Mouse (Mus musculus): ENCODE results near the gene Thnsl2. TPM values are rescaled to one million over a fixed set of nuclear protein-coding genes. Genes with fewer than 3 reads are reported as not detected.

Thnsl2 gene
- total RNA-seq, 2 experiments from 2014 or later: 3.0 to 3.9 TPM

DNA sequence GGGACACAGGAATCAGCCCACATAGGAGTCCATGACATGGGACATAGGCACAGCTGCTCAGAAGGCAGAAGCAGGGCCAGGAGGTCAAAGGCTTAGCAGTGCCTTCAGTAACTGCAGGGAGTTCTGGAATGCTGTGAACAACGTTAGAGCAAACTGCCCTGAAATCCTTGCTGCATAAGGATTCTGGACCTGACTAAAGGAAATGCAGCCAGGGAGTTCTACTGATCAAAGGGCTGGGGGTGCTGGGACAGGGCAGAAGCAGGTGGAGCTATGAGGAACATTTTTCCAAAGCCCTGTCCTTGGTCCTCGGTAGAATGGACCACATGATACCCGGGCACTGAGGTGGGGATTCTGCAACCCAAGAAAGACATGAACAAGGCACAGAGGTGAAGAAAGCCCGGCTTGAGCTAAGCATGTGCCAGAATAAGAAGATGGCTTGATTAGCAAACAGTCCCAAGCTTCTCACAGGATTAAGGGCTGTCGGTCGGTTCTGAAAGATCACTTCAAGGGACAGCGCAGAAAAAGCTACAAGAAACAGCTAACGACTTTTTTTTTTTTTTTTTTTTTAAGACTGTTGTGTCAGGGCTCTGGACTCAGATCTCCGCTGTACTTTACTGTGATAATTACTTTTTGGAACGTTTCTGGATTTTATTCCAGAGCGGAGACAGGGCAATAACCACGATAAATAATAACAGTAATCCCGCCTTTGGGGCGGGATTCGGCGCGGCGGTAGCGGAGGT lies 915 bp downstream of the Thnsl2 start:
- DNase-seq (ENCODE audit: extremely low spot score in 1 of 2, low spot score in 2 of 2): no peak

DNA sequence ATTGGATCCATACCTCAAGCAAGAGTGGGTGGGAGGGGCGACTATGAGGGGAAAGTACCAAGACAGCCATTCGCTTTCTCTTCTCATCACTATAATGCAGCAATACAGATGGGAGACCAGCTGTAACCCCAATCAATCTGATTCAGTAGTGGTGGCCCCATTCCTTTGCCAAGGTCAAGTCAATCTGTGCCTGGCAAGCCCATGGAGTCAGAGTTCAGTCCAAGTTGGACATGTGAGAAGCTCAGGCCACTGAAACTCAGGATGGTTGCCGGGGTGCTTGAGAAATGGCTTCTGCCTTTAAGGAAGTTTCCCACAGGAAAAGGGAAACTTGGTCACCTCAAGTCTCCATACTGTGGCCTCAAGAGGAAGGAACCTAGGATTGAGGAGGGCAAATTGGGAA lies 9.2 kb downstream of the Thnsl2 start:
- intact Hi-C loops (cut with DNase I): no loop called here
- no peak for DNase-seq (ENCODE audit: extremely low spot score in 1 of 2, low spot score in 2 of 2)

More for the DNA sequence above, 915 bp downstream of the Thnsl2 start:
- intact Hi-C loops (cut with DNase I): loop anchor here (10.0 kb wide), 1 partner anchor 661 kb away; no protein-coding TSS in a partner anchor

DNA sequence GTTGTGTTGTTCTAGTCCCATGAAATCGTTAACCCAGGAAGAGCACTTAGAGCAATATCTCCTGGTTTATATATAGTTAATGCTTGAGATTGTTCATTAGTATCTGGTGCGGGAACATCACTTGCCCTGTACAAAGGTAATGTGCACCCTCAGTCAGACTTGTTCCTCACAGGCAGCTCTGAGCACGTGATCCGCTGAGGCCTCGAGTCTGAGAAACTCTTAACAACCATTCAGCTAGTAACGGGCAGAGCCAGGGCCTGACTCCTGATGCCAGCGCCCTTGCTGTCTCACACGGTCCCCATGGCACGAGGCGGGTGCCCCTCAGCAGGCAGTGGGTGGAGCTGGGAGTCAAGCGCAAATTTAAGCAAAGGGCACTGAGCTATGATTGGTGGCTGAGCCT lies 10.7 kb downstream of the Thnsl2 start:
- intact Hi-C loops (cut with DNase I): no loop called here

DNA sequence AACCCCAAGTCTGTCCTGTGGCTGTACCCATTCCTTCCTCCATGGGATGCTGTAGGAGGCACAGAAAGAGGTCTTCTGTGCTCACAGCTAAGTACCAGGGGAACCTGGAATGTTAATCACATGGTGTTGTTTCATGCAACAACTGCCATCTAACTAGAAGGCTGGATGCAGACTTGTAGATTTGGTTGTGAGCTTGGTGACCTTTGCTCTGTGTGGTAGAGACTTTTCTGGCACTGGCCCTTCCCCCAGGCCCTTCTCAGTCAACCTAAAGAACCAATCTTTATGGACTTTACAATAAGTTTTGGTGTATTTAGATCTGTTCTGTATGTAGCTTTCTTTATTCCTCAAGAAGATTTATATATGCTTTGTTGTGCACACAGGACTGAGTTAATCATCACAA lies 13.2 kb downstream of the Thnsl2 start:
- DNase-seq (ENCODE audit: extremely low spot score in 1 of 2, low spot score in 2 of 2): no peak
- intact Hi-C loops (cut with DNase I): no loop called here

More for the DNA sequence above, 10.7 kb downstream of the Thnsl2 start:
- no peak for DNase-seq (ENCODE audit: extremely low spot score in 1 of 2, low spot score in 2 of 2)

DNA sequence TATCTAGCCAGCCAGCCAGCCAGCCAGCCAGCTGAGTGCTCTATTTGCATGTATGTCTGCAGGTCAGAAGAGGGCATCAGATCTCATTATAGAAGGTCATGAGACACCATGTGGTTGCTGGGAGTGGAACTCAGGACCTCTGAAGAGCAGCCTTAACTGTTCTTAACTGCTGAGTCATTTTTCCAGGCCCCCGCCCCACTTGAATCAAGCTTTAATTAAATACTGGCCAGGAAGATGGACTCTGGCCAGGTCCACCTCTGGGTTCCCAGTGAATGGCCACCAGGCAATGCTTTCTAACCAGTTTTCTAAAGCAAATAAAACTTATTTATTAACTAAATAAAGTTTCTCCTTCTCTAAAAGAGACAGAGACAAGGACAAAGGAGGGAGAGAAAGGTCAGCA lies 14.0 kb downstream of the Thnsl2 start:
- DNase-seq (ENCODE audit: extremely low spot score in 1 of 2, low spot score in 2 of 2): no peak
- intact Hi-C loops (cut with DNase I): no loop called here

DNA sequence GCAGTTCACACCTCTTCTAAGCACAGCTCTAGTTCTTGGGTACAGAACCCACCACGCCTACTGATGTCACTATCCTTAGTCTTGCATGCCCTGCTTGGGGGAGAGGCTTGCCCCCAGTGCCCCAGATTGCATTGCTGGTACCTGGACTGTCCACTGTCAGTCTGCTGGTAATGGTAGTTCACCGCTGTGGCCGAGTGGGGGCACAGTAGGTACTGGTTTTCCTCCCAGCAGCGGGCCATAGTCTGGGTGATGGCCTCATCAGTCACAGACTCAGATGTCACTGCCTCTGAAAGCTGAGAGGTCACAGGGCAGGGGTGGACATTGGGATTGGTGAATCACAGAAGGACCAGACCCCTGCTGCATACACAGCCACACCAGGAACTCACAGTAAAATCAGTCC lies 15.2 kb downstream of the Thnsl2 start:
- intact Hi-C loops (cut with DNase I): loop anchor here (5.0 to 10.0 kb wide), 3 partner anchors 104 to 314 kb away; partner anchors contain the start of gene Foxi3
- no peak for DNase-seq (ENCODE audit: extremely low spot score in 1 of 2, low spot score in 2 of 2)

DNA sequence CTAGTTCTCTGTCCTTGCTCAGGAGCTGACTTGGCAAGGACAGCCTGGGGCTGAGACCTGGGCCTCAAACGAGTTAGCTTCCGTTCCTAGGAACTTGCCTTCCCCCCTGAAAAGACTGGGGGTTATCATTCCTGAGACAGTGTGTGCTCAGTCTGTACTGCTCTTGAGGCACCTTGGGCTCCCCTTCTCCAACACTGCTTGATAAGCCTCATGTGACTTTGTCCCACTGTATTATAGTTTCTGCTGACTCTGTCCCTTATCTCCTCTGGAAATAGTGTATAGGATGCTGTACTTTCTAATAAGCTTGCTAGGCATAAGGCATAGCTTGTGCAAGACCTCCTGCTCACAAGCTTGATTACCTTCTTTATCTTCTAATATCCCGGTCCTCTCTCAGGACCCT lies 17.9 kb downstream of the Thnsl2 start:
- intact Hi-C loops (cut with DNase I): loop anchor here (5.0 to 10.0 kb wide), 3 partner anchors 101 to 311 kb away; partner anchors contain the start of gene Foxi3
- no peak for DNase-seq (ENCODE audit: extremely low spot score in 1 of 2, low spot score in 2 of 2)

DNA sequence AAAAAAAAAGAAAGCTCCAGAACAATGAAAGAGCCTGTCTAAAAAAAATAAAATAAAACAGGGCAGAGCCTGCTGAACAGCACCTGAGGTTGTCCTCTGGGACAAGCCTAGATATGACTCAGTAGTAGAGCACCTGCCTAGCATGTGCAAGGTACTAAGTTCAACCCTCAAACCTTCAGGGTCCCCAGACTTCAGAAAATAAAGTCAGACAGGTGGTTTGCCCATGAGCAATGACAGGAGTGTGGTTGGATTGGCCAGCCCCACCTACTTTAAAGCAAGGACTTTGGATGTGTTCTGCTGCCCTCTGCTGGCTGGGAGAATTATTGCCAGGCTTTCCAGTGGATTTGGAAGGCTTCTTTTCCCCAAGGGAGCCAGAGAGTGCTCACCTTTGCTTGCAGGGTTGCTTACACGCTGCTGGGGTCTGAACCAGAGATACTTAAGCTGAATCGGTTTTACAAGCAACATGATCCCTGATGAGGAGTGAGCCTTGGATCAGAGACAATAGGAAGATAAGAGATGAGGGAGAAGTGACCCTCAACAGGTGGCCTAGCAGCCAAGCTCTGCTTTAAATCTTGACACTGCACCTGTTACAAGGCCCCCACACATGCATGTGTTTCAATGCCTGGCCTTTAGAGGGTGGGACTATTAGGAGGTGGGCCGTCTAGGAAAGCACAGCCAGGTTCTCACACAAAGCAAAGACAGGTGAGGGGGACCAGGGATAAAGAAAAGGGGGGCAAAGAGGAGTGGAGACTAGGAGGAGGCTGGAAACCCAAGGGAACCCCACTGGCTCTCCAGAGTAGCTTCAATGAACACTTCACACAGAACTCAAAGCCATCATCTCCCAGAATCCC lies 19.0 kb downstream of the Thnsl2 start:
- intact Hi-C loops (cut with DNase I): loop anchor here (5.0 to 10.0 kb wide), 3 partner anchors 100 to 310 kb away; partner anchors contain the start of gene Foxi3
- peak; percentile 67 to 78 for DNase-seq (ENCODE audit: extremely low spot score in 1 of 2, low spot score in 2 of 2)

DNA sequence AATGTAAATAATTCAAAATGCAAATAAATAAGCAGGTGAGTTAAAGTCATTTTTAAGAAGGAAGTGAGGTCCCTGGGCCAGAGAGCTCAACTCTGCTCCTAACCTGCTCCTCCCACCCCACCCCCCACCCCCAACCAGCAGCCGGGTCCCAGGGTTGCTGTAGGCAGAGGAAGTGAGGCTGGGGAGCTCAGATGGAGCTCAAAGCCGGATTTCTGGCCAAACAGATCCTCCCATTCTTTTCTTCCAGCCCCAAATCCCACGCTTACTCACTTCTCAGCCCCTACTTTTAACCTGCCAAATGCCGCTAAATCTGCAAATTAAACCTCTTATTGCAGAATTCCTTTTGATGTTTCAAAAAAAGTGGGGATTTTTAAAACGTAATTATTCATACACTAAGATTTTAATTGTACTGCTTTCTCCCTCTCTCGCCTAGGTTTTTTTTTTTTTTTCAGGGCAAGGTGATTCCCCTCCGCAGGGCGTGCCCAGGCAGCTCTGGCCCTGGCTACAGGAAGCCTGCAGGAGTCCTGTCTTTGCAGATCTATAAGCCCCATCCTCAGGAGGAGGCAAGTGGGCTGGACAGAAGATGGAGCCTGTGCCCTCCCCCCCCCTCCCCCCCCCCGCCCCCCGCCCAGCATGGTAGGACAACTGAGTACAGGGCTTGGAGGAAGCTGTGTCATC lies 24.5 kb downstream of the Thnsl2 start:
- no peak for DNase-seq (ENCODE audit: extremely low spot score in 1 of 2, low spot score in 2 of 2)
- intact Hi-C loops (cut with DNase I): loop anchor here (10.0 kb wide), 2 partner anchors 95 to 305 kb away; no protein-coding TSS in a partner anchor

DNA sequence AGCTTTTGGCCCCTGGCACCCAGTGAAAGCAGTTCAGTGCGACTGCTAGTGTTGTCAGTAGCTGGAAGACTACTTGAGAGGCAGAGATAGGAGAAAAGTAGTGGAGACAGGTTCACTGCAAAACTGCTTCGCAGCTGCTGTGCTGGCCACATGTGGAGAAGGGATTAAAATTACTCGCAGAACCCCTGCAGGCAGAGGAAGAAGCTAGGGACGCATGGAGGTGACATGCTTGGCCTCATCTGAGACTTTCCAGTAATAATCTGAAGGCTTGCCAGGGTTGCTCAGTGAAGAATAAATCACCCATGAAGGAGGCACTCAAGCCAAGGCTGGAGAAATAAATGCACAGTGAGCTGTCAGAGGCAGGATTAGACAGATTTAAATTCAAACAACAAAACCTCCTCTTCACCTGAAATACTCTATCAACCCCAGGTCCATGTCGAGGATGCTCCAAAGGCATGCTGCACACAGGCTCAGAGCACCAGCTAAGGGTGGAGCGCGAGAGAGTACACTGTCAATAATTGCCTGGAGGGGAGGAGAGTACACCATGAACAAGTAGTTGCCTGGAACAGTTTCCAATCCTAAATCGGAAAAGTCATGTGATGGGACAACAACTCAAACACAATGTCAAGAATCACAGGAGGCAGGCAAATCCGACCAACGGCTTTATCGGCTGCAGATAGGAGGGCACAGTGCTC lies 32.7 kb downstream of the Thnsl2 start:
- no peak for DNase-seq (ENCODE audit: extremely low spot score in 1 of 2, low spot score in 2 of 2)
- intact Hi-C loops (cut with DNase I): no loop called here

DNA sequence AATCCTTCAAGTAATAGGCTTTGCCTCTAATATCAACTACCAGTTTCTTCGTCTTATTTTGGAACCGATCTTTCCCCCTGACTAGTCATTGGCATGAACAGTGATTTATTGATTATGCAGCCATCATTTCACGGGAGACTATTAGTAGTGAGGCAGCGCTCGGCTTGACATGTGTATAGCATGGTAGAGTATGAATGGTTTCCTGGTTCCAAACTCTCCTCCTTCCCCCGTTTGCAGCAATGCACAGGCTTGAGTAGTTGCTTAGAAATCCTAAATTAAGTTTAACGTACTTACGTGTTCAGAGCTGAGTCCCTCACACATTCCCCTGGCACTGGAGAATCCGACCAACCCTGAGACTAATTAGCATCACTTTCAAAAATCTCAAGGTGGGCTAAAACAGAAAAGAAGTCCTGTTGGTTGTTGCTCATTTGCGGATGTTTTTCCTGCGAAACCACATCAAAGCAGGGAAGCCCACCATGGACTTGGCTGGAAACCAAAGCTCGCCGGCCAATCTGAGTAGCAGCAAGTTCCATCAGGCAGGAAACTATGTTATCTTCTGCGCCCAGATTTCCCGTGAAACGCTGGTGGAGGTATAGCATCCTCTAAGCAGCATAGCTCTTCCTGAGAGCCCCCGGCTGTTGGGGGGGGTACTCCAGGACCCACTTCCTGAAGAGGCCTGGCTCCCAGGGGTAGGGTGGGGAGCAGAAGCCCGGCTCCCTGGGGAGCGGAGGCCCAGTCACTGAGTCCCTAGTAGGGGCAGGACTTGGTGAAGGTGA lies 37.9 kb downstream of the Thnsl2 start:
- DNase-seq (ENCODE audit: extremely low spot score in 1 of 2, low spot score in 2 of 2): peak in 1 of 2 experiments; percentile 85

DNA sequence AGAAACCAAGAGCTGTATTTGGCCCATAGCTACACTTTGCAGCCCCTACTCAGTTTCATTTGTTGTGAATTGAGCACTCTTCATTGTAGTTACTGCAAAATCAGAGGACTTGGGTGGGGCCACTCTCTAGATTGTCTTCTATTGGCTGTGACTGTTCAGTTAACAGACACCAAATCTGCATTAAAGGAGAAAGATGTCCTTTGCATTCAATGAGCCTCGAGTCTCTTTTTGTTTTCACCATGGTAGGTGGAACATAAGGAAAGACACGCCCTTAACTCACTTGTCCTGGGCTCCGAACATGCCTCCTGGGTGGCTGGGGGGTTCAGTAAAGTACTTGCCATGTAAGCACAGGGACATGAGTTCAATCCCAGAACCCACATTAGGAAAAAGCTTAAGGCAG lies 48.1 kb downstream of the Thnsl2 start:
- intact Hi-C loops (cut with DNase I): no loop called here

More for the DNA sequence above, 37.9 kb downstream of the Thnsl2 start:
- intact Hi-C loops (cut with DNase I): no loop called here

DNA sequence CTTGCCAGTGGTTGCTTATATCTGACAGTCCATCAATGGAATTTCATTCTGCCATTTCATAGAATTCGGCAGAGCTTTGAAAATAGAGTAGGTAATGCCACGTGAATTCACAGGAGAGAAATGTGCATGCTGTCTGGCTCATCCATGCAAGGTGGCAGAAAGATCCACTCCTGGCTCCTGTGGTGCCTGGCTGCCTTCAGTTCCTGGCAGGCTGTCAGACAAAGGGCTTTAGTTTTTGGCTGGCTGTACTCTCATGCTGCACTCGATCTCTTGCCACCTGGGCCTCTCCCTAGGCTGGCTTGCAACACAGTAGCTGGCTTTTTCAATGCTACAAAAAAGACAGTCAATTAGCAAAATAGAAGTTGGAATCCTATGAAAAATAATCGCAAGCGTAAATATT lies 49.5 kb downstream of the Thnsl2 start:
- intact Hi-C loops (cut with DNase I): no loop called here
- DNase-seq (ENCODE audit: extremely low spot score in 1 of 2, low spot score in 2 of 2): no peak

More for the DNA sequence above, 48.1 kb downstream of the Thnsl2 start:
- no peak for DNase-seq (ENCODE audit: extremely low spot score in 1 of 2, low spot score in 2 of 2)

DNA sequence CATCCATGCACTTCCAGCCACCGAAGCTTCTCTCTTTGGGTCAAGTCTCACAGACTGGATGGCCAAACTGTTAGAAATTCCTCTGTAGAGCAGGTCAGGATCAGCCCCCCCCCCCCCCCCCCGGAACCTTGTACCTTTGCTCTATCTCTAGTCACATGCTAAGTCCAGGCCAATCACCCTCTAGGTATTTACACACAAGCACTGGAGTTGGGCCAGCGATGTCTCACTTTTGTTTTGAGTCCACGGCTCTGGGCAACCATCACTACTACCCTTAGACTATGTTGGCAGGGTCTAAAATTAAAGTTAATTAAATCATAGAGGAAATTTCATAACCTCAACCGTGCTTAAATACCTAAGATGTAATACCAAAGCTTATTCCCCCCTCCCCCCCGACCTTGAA lies 50.6 kb downstream of the Thnsl2 start:
- no peak for DNase-seq (ENCODE audit: extremely low spot score in 1 of 2, low spot score in 2 of 2)
- intact Hi-C loops (cut with DNase I): no loop called here

DNA sequence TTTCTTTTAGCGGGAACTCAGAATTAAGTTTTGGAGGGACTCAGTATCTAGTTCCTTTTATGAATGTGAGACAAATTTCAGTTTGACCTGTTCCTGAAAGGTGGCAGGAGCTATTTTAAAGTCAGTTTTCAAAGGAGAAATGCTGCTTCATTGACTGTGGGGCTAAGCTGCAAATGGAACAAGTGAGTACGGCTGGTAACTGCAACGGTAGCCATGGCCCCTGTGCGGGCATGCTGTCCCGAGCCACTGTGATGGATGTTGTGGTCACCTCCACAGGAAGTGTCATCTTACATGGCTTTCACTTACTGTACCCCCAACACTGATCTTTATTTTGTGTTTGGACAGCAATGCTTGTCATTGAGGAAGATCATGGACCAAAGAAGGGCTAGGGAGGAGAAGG lies 53.8 kb downstream of the Thnsl2 start:
- intact Hi-C loops (cut with DNase I): no loop called here
- no peak for DNase-seq (ENCODE audit: extremely low spot score in 1 of 2, low spot score in 2 of 2)

DNA sequence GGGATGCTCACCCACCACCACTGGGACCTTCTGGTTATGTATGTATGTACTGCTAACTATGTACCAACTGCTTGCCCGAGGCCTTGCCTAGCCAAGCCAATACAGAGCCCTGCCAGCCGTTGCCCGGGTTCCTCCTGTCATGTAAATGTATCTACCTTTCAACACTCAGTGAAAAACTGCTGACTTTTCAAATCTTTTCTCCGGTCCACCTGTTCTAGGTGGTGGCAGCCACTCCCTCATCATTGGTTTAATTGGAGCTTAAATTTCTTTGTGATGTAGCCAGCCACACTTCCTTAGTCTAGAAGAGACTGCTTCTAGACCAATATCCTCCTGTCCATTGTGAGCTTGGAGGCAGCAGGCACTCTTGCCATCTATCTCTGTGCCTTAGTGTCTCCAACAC lies 54.5 kb downstream of the Thnsl2 start:
- intact Hi-C loops (cut with DNase I): no loop called here
- DNase-seq (ENCODE audit: extremely low spot score in 1 of 2, low spot score in 2 of 2): no peak

DNA sequence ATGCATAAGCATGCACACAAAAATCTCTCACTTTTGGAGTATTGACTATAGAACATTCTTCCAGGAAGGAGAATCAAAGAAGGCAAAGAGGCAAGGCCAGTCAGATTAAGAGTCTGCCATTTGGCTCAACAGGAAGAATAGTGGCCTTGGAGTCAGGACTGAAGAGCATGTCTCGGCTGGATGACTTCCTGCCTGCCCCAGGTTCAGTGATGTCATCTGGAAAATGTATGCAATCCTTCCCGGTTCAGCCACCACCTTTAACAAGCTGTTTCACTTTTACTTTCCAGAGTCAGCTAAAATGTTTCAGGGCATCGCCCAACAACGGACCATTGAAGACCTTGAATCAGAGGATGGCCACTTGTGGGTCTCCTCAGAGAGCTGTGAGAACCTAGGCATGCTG lies 55.2 kb downstream of the Thnsl2 start:
- intact Hi-C loops (cut with DNase I): no loop called here
- no peak for DNase-seq (ENCODE audit: extremely low spot score in 1 of 2, low spot score in 2 of 2)

DNA sequence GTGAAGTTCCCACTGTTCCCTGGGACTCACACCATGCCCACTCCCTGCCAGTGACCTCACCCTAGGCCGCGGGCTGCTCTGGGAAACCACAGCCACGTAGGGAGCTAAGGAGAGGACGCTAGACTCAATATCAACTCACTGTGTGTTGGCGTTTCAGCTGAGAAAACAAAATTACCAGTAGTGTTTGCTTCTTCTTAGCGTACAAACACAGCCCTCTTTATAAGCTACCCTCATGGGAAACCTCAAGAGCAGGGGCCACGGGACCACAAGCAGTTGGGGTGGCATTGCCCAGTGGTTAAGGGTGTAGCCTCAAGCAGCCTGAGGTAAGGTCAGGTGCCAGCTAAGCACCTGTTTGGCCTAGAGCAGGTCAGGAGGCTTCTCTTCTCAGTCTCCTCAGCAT lies 60.8 kb downstream of the Thnsl2 start:
- intact Hi-C loops (cut with DNase I): no loop called here
- no peak for DNase-seq (ENCODE audit: extremely low spot score in 1 of 2, low spot score in 2 of 2)
